Mouse (Mus musculus) forebrain, embryonic 12.5 days (tissue): Measurements from ENCODE around the gene Tmem240. TPM values are rescaled to one million over a fixed set of nuclear protein-coding genes. Genes with fewer than 3 reads are reported as not detected.

ENCODE experiments used
- ATAC-seq: fragments of 200-750 bp; cut with Nextera tagmentation; 2 replicates; pipeline ENCODE4 v1.8.0; 2017; ENCODE audit warnings: moderate TSS enrichment; ENCODE audit not compliant: low FRiP score
- H3K27ac ChIP-seq: fragments of 300-500 bp; sonication (generic); 2 replicates; pipeline ENCODE4 v1.5.1; 2016; ENCODE audit warnings: mild to moderate bottlenecking
- H3K27me3 ChIP-seq: fragments of 300-500 bp; sonication (generic); 2 replicates; pipeline ENCODE4 v1.6.1; 2016; ENCODE audit warnings: mild to moderate bottlenecking
- H3K36me3 ChIP-seq: fragments of 300-500 bp; sonication (generic); replicated peaks from 2 replicates; pipeline ENCODE4 v1.6.1; 2016; ENCODE audit warnings: mild to moderate bottlenecking
- H3K4me1 ChIP-seq: fragments of 300-500 bp; sonication (generic); 2 replicates; pipeline ENCODE4 v1.6.1; 2016
- H3K4me2 ChIP-seq: fragments of 300-500 bp; sonication (generic); 2 replicates; pipeline ENCODE4 v1.6.1; 2016; ENCODE audit warnings: mild to moderate bottlenecking, moderate library complexity
- H3K4me3 ChIP-seq: fragments of 300-500 bp; sonication (generic); replicated peaks from 2 replicates; pipeline ENCODE4 v1.5.1; 2016; ENCODE audit warnings: mild to moderate bottlenecking
- H3K9ac ChIP-seq: fragments of 300-500 bp; sonication (generic); 2 replicates; pipeline ENCODE4 v1.6.1; 2016; ENCODE audit warnings: mild to moderate bottlenecking
- H3K9me3 ChIP-seq: fragments of 300-500 bp; sonication (generic); 2 replicates; pipeline ENCODE4 v1.6.1; 2016
- WGBS: fragments of 180-500 bp; shearing (Covaris S2); methylation state at CpG from one replicate; pipeline ENCODE4 v1.1.7; 2016; 5-methylcytosine and 5-hydroxymethylcytosine counted together
- microRNA-seq: library from miRNA; unstranded; fragments of <30 nt; microRNA quantifications from one replicate; pipeline ENCODE4, GENCODE M21; 2017
- polyA plus RNA-seq: library from polyadenylated mRNA; unstranded; fragments of >200 nt; fragmentation: Nextera tagmentation; extraction: Ambion mirVana; gene quantifications from 2 replicates; pipeline ENCODE4 v1.2.1, GENCODE M21; 2016

The Tmem240 gene
- polyA plus RNA-seq, 1 experiment from 2014 or later, result 3.2 TPM

DNA sequence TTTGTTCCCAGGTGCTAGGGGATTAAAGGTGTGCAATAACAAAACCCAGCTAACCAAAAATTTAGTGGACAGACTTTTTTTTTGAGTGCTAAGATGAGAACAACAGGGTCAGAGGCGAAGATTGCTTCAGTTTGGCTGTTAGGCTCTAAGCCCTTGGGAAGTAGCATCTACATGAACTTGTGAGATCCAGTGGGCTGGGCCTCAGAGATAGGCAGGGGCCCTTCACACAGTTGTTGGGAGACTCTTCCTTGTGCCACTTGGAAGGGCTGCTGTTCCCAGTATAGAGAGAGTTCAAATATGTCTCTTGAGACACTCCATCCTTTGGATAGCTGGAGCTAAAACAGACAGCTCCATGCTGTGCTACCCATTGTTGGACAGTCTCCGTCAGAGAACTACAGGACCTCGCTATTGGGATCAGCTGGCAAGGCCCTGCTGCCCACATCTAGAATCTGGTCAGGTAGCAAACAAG is 55.5 kb downstream of the Tmem240 start, which contains the start of gene Ankrd65:
Ankrd65 (plus strand) TSS at position 419 of the 469 bp plus-strand sequence.
- no peak for ATAC-seq
- Histone ChIP-seq H3K4me2 (no peak within 1 kb of the TSS), H3K9ac (no peak within 1 kb of the TSS), H3K4me1 (0 out of 2 replicates have a peak, but pooled peaks cover 5% of the 10 kb centered on the region), H3K27me3 (peaks cover 16% of the 10 kb centered on the region), H3K36me3 (no peaks in the 10 kb centered on the region), H3K4me3 (no peak within 1 kb of the TSS), H3K27ac (no peak within 1 kb of the TSS), H3K9me3 (no peaks in the 10 kb centered on the region)
- WGBS, result 90% methylated on average over 3 of the region's 3 CpGs

Small RNA genes within 50 kb of the gene (microRNA-seq; reads per million reads assigned to microRNA genes)
- gene Gm27743, result not detected

Other genes starting within 250 kb of the Tmem240 start
- gene Gnb1, start 243.4 kb upstream of the Tmem240 start, polyA plus RNA-seq, result 667 and 781 TPM in 2 replicates
- gene Nadk, start 172.4 kb upstream of the Tmem240 start, polyA plus RNA-seq, result 93.5 and 101 TPM in 2 replicates
- 12.9 and 14.1 TPM in 2 replicates for gene Slc35e2, start 133.4 kb upstream of the Tmem240 start, polyA plus RNA-seq
- 91.6 and 97.7 TPM in 2 replicates for gene Cdk11b, start 109.9 kb upstream of the Tmem240 start, polyA plus RNA-seq
- not detected in 2 replicates for gene Gm10563, start 89.4 kb upstream of the Tmem240 start, polyA plus RNA-seq
- 2.2 and 2.4 TPM in 2 replicates for gene Mmp23, start 81.4 kb upstream of the Tmem240 start, polyA plus RNA-seq
- 30.7 and 35.8 TPM in 2 replicates for gene Mib2, start 65.6 kb upstream of the Tmem240 start, polyA plus RNA-seq
- gene Fndc10, start 40.5 kb upstream of the Tmem240 start, polyA plus RNA-seq, result 2.4 and 5.9 TPM in 2 replicates
- gene Ssu72, start 30.0 kb upstream of the Tmem240 start, polyA plus RNA-seq, result 137 and 139 TPM in 2 replicates
- gene Atad3a, start 26.3 kb downstream of the Tmem240 start, polyA plus RNA-seq, result 95.3 and 99.0 TPM in 2 replicates
- gene Vwa1, start 39.9 kb downstream of the Tmem240 start, polyA plus RNA-seq, result 9.8 and 11.5 TPM in 2 replicates
- gene Tmem88b, start 51.1 kb downstream of the Tmem240 start, polyA plus RNA-seq, result 0.22 and 0.35 TPM in 2 replicates
- not detected in 2 replicates for gene Ankrd65, start 55.6 kb downstream of the Tmem240 start, polyA plus RNA-seq
- gene Mrpl20, start 68.1 kb downstream of the Tmem240 start, polyA plus RNA-seq, result 209 and 210 TPM in 2 replicates
- 195 and 202 TPM in 2 replicates for gene Ccnl2, start 77.7 kb downstream of the Tmem240 start, polyA plus RNA-seq
- gene Aurkaip1, start 96.5 kb downstream of the Tmem240 start, polyA plus RNA-seq, result 131 and 132 TPM in 2 replicates
- gene Mxra8, start 104.9 kb downstream of the Tmem240 start, polyA plus RNA-seq, result 22.9 and 24.3 TPM in 2 replicates
- gene Dvl1, start 112.6 kb downstream of the Tmem240 start, polyA plus RNA-seq, result 6.1 and 9.2 TPM in 2 replicates
- 0.51 and 0.61 TPM in 2 replicates for gene Tas1r3, start 128.6 kb downstream of the Tmem240 start, polyA plus RNA-seq
- 17.9 and 23.4 TPM in 2 replicates for gene Cptp, start 134.6 kb downstream of the Tmem240 start, polyA plus RNA-seq
- 92.2 and 94.1 TPM in 2 replicates for gene Ints11, start 134.7 kb downstream of the Tmem240 start, polyA plus RNA-seq
- 44.6 and 48.8 TPM in 2 replicates for gene Pusl1, start 157.0 kb downstream of the Tmem240 start, polyA plus RNA-seq
- gene Acap3, start 157.0 kb downstream of the Tmem240 start, polyA plus RNA-seq, result 47.9 and 57.2 TPM in 2 replicates
- gene Ube2j2, start 209.0 kb downstream of the Tmem240 start, polyA plus RNA-seq, result 154 and 159 TPM in 2 replicates
- gene C1qtnf12, start 227.5 kb downstream of the Tmem240 start, polyA plus RNA-seq, result 10.9 and 11.6 TPM in 2 replicates